Mouse (Mus musculus): ENCODE data around the gene Drp2. TPM values are rescaled to one million over a fixed set of nuclear protein-coding genes. Genes with fewer than 3 reads are reported as not detected.

Gene Drp2
- total RNA-seq, 2 experiments from 2014 or later, result 0.17 to 0.23 TPM

Other genes with a start within 250 kb of the Drp2 start
- gene Xkrx, start 242.5 kb upstream of the Drp2 start, total RNA-seq (2021), result 1 to 10 TPM in 1 of 2 experiments, under 1 TPM in 1; 0.50 to 1.3 TPM
- gene Arl13a, start 217.1 kb upstream of the Drp2 start, total RNA-seq (2021), result not detected
- gene Nox1, start 182.6 kb upstream of the Drp2 start, total RNA-seq (2021), result under 1 TPM in 1 of 2 experiments, not detected in 1; 0.49 TPM
- 10 to 100 TPM; 40.6 to 45.0 TPM for gene Trmt2b, start 127.6 kb upstream of the Drp2 start, total RNA-seq (2021)
- 100 to 1,000 TPM; 264 to 311 TPM for gene Tmem35a, start 109.3 kb upstream of the Drp2 start, total RNA-seq (2021)
- 1 to 10 TPM; 2.2 to 4.0 TPM for gene Cenpi, start 96.5 kb upstream of the Drp2 start, total RNA-seq (2021)
- not detected for gene Taf7l, start 71.9 kb downstream of the Drp2 start, total RNA-seq (2021)
- gene Timm8a1, start 137.3 kb downstream of the Drp2 start, total RNA-seq (2021), result 10 to 100 TPM; 39.3 to 42.9 TPM
- 1 to 10 TPM in 1 of 2 experiments, under 1 TPM in 1; 0.79 to 1.0 TPM for gene Btk, start 179.0 kb downstream of the Drp2 start, total RNA-seq (2021)
- 100 to 1,000 TPM; 243 to 272 TPM for gene Rpl36a, start 181.1 kb downstream of the Drp2 start, total RNA-seq (2021)
- gene Gla, start 196.6 kb downstream of the Drp2 start, total RNA-seq (2021), result 10 to 100 TPM; 10.3 to 12.2 TPM
- gene Hnrnph2, start 196.6 kb downstream of the Drp2 start, total RNA-seq (2021), result 100 to 1,000 TPM; 104 to 115 TPM